8 mouse cellular contexts compared by ENCODE assay signal in the genomic region with DNA sequence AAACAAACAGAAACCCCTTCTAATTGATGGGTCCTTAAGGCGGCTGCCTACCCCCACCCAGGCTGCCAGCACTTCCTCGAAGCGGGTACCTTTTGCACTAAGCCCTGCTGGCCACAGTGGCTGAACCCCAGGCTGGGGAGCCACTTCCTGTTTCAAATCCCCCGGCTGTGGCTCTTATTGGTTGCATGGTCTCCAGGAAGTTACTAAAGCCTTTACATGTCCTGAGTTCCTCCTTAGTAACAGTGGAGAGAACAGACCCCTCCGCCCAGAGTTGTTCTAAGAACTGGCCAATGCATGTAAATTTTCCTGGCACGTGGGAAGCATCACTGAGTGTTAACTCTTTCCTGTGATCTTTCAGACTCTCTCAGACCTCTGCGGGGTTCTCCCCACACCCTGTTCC. TPM values are rescaled to one million over a fixed set of nuclear protein-coding genes. Genes with fewer than 3 reads are reported as not detected.
DNase-seq lines count a peak whose midpoint lies in the region; ATAC-seq and TF ChIP-seq lines count a peak whose summit lies in the region.

No protein-coding gene starts in this region.

- peak overlapping the region; percentile 47 for H3K4me2 ChIP-seq in kidney, embryonic 14.5 days (replicated peaks; ENCODE audit: low read depth, low read length)
- H3K4me2 ChIP-seq in embryonic facial prominence, embryonic 15.5 days (replicated peaks) = peak overlapping the region; percentile 56
- peak overlapping the region; percentile 53 for H3K4me2 ChIP-seq in hindbrain, postnatal 0 days (ENCODE audit: low read depth, low read length)
- peak overlapping the region; percentile 47 for H3K4me2 ChIP-seq in stomach, embryonic 14.5 days (replicated peaks; ENCODE audit: low read depth, low read length)

- no peaks in the 10 kb centered on the region for H3K27me3 ChIP-seq in kidney, embryonic 14.5 days (ENCODE audit: control insufficient read depth, insufficient read depth, low read length)
- no peaks in the 10 kb centered on the region for H3K27me3 ChIP-seq in embryonic facial prominence, embryonic 15.5 days
- no peaks in the 10 kb centered on the region for H3K27me3 ChIP-seq in hindbrain, postnatal 0 days (ENCODE audit: insufficient read depth, low read length)
- no peaks in the 10 kb centered on the region for H3K27me3 ChIP-seq in stomach, embryonic 14.5 days (ENCODE audit: control insufficient read depth, insufficient read depth, low read length)

- no peak; the same call in 1 of the 2 replicates for ATAC-seq in kidney, embryonic 14.5 days (ENCODE audit: low FRiP score, low TSS enrichment)
- no peak for ATAC-seq in embryonic facial prominence, embryonic 15.5 days (ENCODE audit: insufficient number of reproducible peaks, low FRiP score, low TSS enrichment, low read depth)
- ATAC-seq in hindbrain, postnatal 0 days = peak; percentile 61
- ATAC-seq in stomach, embryonic 14.5 days (ENCODE audit: insufficient number of reproducible peaks, insufficient read depth, low FRiP score, low read depth) = 0 out of 2 replicates have a peak, but pooled peaks have one; percentile 11

- TF ChIP-seq CTCF in hindbrain, postnatal 0 days (IDR thresholded peaks at IDR 0.05; ENCODE audit: low read depth) = no peak

- H3K9me3 ChIP-seq in kidney, embryonic 14.5 days (ENCODE audit: control insufficient read depth, low read length) = no peaks in the 10 kb centered on the region
- H3K9me3 ChIP-seq in embryonic facial prominence, embryonic 15.5 days (replicated peaks) = no peaks in the 10 kb centered on the region
- H3K9me3 ChIP-seq in hindbrain, postnatal 0 days (ENCODE audit: low read length) = no peaks in the 10 kb centered on the region
- no peaks in the 10 kb centered on the region for H3K9me3 ChIP-seq in stomach, embryonic 14.5 days (ENCODE audit: control insufficient read depth, low read depth, low read length)

- no peak overlapping the region; the same call in 1 of the 2 replicates for H3K27ac ChIP-seq in kidney, embryonic 14.5 days (ENCODE audit: low read depth, low read length)
- H3K27ac ChIP-seq in embryonic facial prominence, embryonic 15.5 days (replicated peaks) = no peak overlapping the region
- H3K27ac ChIP-seq in hindbrain, postnatal 0 days = no peak overlapping the region
- no peak overlapping the region for H3K27ac ChIP-seq in stomach, embryonic 14.5 days (ENCODE audit: low read length)

- no peak overlapping the region for H3K4me3 ChIP-seq in kidney, embryonic 14.5 days (ENCODE audit: low read length)
- H3K4me3 ChIP-seq in embryonic facial prominence, embryonic 15.5 days (replicated peaks) = peak overlapping the region; percentile 36
- peak overlapping the region; percentile 24 for H3K4me3 ChIP-seq in hindbrain, postnatal 0 days (ENCODE audit: low read length)
- no peak overlapping the region; the same call in 1 of the 2 replicates for H3K4me3 ChIP-seq in stomach, embryonic 14.5 days (ENCODE audit: low read depth, low read length)

- no peak for DNase-seq in kidney, adult 11 months
- DNase-seq in hindbrain, postnatal 0 days (ENCODE audit: low spot score) = peak; percentile 74
- DNase-seq in lung, postnatal 4 days = peak; percentile 73 to 76
- DNase-seq in Muller cell, postnatal 12 days (ENCODE audit: inconsistent ontology term) = no peak
- DNase-seq in cerebellum, postnatal 36 days = no peak

- 18% methylated on average over 7 of the region's 7 CpGs for WGBS in kidney, embryonic 14.5 days
- 30% methylated on average over 7 of the region's 7 CpGs for WGBS in embryonic facial prominence, embryonic 15.5 days
- 20% methylated on average over 7 of the region's 7 CpGs for WGBS in hindbrain, postnatal 0 days
- WGBS in stomach, embryonic 14.5 days = 24% methylated on average over 7 of the region's 7 CpGs

- peaks cover 33% of the 10 kb centered on the region for H3K4me1 ChIP-seq in kidney, embryonic 14.5 days (ENCODE audit: control insufficient read depth, insufficient read depth, low read length)
- peaks cover 44% of the 10 kb centered on the region for H3K4me1 ChIP-seq in embryonic facial prominence, embryonic 15.5 days
- H3K4me1 ChIP-seq in hindbrain, postnatal 0 days (ENCODE audit: insufficient read depth, low read length) = peaks cover 20% of the 10 kb centered on the region
- peaks cover 33% of the 10 kb centered on the region for H3K4me1 ChIP-seq in stomach, embryonic 14.5 days (ENCODE audit: control insufficient read depth, insufficient read depth, low read length)

- peak overlapping the region; percentile 24; the same call in 1 of the 2 replicates for H3K9ac ChIP-seq in kidney, embryonic 14.5 days (ENCODE audit: low read depth, low read length)
- H3K9ac ChIP-seq in embryonic facial prominence, embryonic 15.5 days = no peak overlapping the region
- no peak overlapping the region for H3K9ac ChIP-seq in hindbrain, postnatal 0 days (replicated peaks; ENCODE audit: low read length)
- H3K9ac ChIP-seq in stomach, embryonic 14.5 days (replicated peaks; ENCODE audit: low read depth, low read length) = no peak overlapping the region

- H3K36me3 ChIP-seq in kidney, embryonic 14.5 days (ENCODE audit: control insufficient read depth, insufficient read depth, low read length) = peaks cover 78% of the 10 kb centered on the region
- H3K36me3 ChIP-seq in embryonic facial prominence, embryonic 15.5 days = peaks cover 69% of the 10 kb centered on the region
- peaks cover 50% of the 10 kb centered on the region for H3K36me3 ChIP-seq in hindbrain, postnatal 0 days (ENCODE audit: insufficient read depth, low read length)
- H3K36me3 ChIP-seq in stomach, embryonic 14.5 days (ENCODE audit: control insufficient read depth, insufficient read depth, low read length) = peaks cover 67% of the 10 kb centered on the region

RNA-seq across cellular contexts. Expression of a gene that starts 9.1 kb away (rescaled TPM):
- 16.6 and 16.7 TPM in 2 replicates for polyA plus RNA-seq in kidney, embryonic 14.5 days (2014; fragmentation: Nextera tagmentation; extraction: Ambion mirVana)
- polyA plus RNA-seq in embryonic facial prominence, embryonic 15.5 days (2015; fragmentation: Nextera tagmentation; extraction: Ambion mirVana) = 11.4 TPM in 2 replicates
- total RNA-seq in hindbrain, postnatal 0 days (2014; rRNA removed) = 4.8 TPM in 2 replicates
- polyA plus RNA-seq in hindbrain, postnatal 0 days (2015; fragmentation: Nextera tagmentation; extraction: Ambion mirVana) = 7.1 and 7.2 TPM in 2 replicates
- polyA plus RNA-seq in stomach, embryonic 14.5 days (2014; fragmentation: Nextera tagmentation; extraction: Ambion mirVana) = 12.9 and 14.3 TPM in 2 replicates

RNA-seq across cellular contexts. Expression of a gene that starts 18.1 kb away (rescaled TPM):
- 73.9 and 79.4 TPM in 2 replicates for polyA plus RNA-seq in kidney, embryonic 14.5 days (2014; fragmentation: Nextera tagmentation; extraction: Ambion mirVana)
- 92.3 and 95.4 TPM in 2 replicates for polyA plus RNA-seq in embryonic facial prominence, embryonic 15.5 days (2015; fragmentation: Nextera tagmentation; extraction: Ambion mirVana)
- total RNA-seq in hindbrain, postnatal 0 days (2014; rRNA removed) = 28.5 and 30.8 TPM in 2 replicates
- polyA plus RNA-seq in hindbrain, postnatal 0 days (2015; fragmentation: Nextera tagmentation; extraction: Ambion mirVana) = 86.1 and 87.2 TPM in 2 replicates
- 72.8 and 82.3 TPM in 2 replicates for polyA plus RNA-seq in stomach, embryonic 14.5 days (2014; fragmentation: Nextera tagmentation; extraction: Ambion mirVana)

RNA-seq across cellular contexts. Expression of a gene that starts 18.6 kb away (rescaled TPM):
- 2.0 and 3.2 TPM in 2 replicates for polyA plus RNA-seq in kidney, embryonic 14.5 days (2014; fragmentation: Nextera tagmentation; extraction: Ambion mirVana)
- polyA plus RNA-seq in embryonic facial prominence, embryonic 15.5 days (2015; fragmentation: Nextera tagmentation; extraction: Ambion mirVana) = 5.4 and 6.4 TPM in 2 replicates
- total RNA-seq in hindbrain, postnatal 0 days (2014; rRNA removed) = 43.5 and 44.4 TPM in 2 replicates
- 36.6 and 36.8 TPM in 2 replicates for polyA plus RNA-seq in hindbrain, postnatal 0 days (2015; fragmentation: Nextera tagmentation; extraction: Ambion mirVana)
- polyA plus RNA-seq in stomach, embryonic 14.5 days (2014; fragmentation: Nextera tagmentation; extraction: Ambion mirVana) = 2.0 and 2.3 TPM in 2 replicates

RNA-seq across cellular contexts. Expression of a gene that starts 31.4 kb away (rescaled TPM):
- polyA plus RNA-seq in kidney, embryonic 14.5 days (2014; fragmentation: Nextera tagmentation; extraction: Ambion mirVana) = not detected in 2 replicates
- not detected in 2 replicates for polyA plus RNA-seq in embryonic facial prominence, embryonic 15.5 days (2015; fragmentation: Nextera tagmentation; extraction: Ambion mirVana)
- total RNA-seq in hindbrain, postnatal 0 days (2014; rRNA removed) = not detected in 2 replicates
- not detected in 2 replicates for polyA plus RNA-seq in hindbrain, postnatal 0 days (2015; fragmentation: Nextera tagmentation; extraction: Ambion mirVana)
- 0.36 TPM in 1 of 2 replicates, not detected in the other for polyA plus RNA-seq in stomach, embryonic 14.5 days (2014; fragmentation: Nextera tagmentation; extraction: Ambion mirVana)

Comparison
In these comparisons a context has a peak if more than half of its experiments do, and no peak if none do; other contexts are left out.
1. ATAC-seq: peak in hindbrain, postnatal 0 days (single experiment) and stomach, embryonic 14.5 days (single experiment); none in kidney, embryonic 14.5 days (single experiment) and embryonic facial prominence, embryonic 15.5 days (single experiment).
2. H3K4me3 ChIP-seq: peak in embryonic facial prominence, embryonic 15.5 days (single experiment) and hindbrain, postnatal 0 days (single experiment); none in kidney, embryonic 14.5 days (single experiment) and stomach, embryonic 14.5 days (single experiment).
3. DNase-seq: peak in hindbrain, postnatal 0 days (single experiment) and lung, postnatal 4 days (2 of 2); none in kidney, adult 11 months (single experiment), Muller cell, postnatal 12 days (single experiment) and cerebellum, postnatal 36 days (0 of 2).
4. Peak in every context shown above with its lines, with median percentiles within 50 percentile points of each other: H3K4me2 ChIP-seq.